Mouse (Mus musculus): ENCODE data around the gene Iffo1. TPM values are rescaled to one million over a fixed set of nuclear protein-coding genes. Genes with fewer than 3 reads are reported as not detected.
"Not testable (repeated sequence)": the region's sequence is repeated elsewhere in the genome, so short reads cannot be mapped to it uniquely, and the experiment has no call there.

Iffo1 gene
- total and polyA plus RNA-seq, 3 experiments: 96.1 to 96.9 TPM; not detected in 1

DNA sequence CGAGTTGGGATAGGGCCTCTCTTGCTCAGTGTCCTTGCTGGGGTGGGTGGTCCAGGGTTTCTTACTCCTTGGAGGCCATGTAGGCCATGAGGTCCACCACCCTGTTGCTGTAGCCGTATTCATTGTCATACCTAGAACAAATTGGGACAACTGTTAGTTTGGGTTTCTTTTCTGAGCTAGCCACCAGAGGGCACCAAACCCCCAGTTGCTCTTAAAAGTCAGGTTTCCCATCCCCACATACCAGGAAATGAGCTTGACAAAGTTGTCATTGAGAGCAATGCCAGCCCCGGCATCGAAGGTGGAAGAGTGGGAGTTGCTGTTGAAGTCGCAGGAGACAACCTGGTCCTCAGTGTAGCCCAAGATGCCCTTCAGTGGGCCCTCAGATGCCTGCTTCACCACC is 16.9 kb downstream of the Iffo1 start:
- Histone ChIP-seq H3K36me3 (ENCODE audit: control insufficient read depth in 1 of 2, insufficient read depth in 2 of 2, low read length in 2 of 2) (peaks cover 0 to 29% of the 10 kb centered on the region in 2 experiments; a peak in 3 of 4 replicates), H3K4me1 (ENCODE audit: control insufficient read depth in 1 of 2, insufficient read depth in 2 of 2, low read length in 2 of 2) (peaks cover 0 to 41% of the 10 kb centered on the region in 2 experiments; a peak in 3 of 4 replicates), H3K79me2 (ENCODE audit: control insufficient read depth, insufficient read depth, low read length, poor library complexity) (peaks cover 32% of the 10 kb centered on the region)
- not testable (repeated sequence) for H3K9me3 ChIP-seq (replicated peaks; ENCODE audit: insufficient read depth, low read length); H3K9ac ChIP-seq (ENCODE audit: control insufficient read depth, low read depth, low read length, poor library complexity, severe bottlenecking); H3K27ac ChIP-seq (ENCODE audit: control insufficient read depth, low read depth, low read length); H3K4me3 ChIP-seq (ENCODE audit: control insufficient read depth in 1 of 2, insufficient read depth in 1 of 2, low read depth in 2 of 2, low read length in 2 of 2); H3K27me3 ChIP-seq (ENCODE audit: control insufficient read depth in 1 of 2, insufficient read depth in 2 of 2, low read length in 2 of 2)
- TF ChIP-seq CTCF (IDR thresholded peaks at IDR 0.05 in 2 of 3, conservative IDR thresholded peaks at IDR 0.05 in 1 of 3; ENCODE audit: control insufficient read depth in 1 of 3, insufficient read depth in 1 of 3, low read depth in 2 of 3, low read length in 3 of 3, poor library complexity in 1 of 3, severe bottlenecking in 1 of 3): peak; percentile 47 to 54 (median 53)
- TF ChIP-seq ETS1 (IDR thresholded peaks at IDR 0.05; ENCODE audit: low read depth, low read length): 0 out of 2 replicates have a peak, but pooled peaks have one; percentile 8
- 0 out of 4 replicates have a peak, but pooled peaks of 1 of the 2 experiments have one; percentile 16 for TF ChIP-seq POLR2A (IDR thresholded peaks at IDR 0.05; ENCODE audit: control insufficient read depth in 1 of 2, insufficient read depth in 1 of 2, low read depth in 1 of 2, low read length in 2 of 2, poor library complexity in 1 of 2)
- TF ChIP-seq RAD21 (IDR thresholded peaks at IDR 0.05; ENCODE audit: low read depth, low read length): peak; percentile 25
- TF ChIP-seq SMC3 (IDR thresholded peaks at IDR 0.05; ENCODE audit: low read depth, low read length): peak; percentile 39
- peak; percentile 87 for DNase-seq (ENCODE audit: low read depth, low spot score)

DNA sequence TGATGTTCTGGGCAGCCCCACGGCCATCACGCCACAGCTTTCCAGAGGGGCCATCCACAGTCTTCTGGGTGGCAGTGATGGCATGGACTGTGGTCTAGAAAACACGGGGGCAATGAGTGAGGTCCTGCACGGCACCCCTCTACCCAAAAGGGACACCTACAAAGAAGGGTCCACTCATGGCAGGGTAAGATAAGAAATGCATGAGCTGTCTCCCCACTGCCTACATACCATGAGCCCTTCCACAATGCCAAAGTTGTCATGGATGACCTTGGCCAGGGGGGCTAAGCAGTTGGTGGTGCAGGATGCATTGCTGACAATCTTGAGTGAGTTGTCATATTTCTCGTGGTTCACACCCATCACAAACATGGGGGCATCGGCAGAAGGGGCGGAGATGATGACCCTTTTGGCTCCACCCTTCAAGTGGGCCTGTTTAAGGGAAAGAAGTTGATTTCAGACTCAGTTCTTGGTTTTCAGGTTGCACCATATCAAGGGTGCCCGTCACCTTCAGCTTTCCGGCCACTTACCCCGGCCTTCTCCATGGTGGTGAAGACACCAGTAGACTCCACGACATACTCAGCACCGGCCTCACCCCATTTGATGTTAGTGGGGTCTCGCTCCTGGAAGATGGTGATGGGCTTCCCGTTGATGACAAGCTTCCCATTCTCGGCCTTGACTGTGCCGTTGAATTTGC is 17.7 kb downstream of the Iffo1 start:
- peaks cover 0 to 36% of the 10 kb centered on the region in 2 experiments; a peak in 3 of 4 replicates for H3K36me3 ChIP-seq (ENCODE audit: control insufficient read depth in 1 of 2, insufficient read depth in 2 of 2, low read length in 2 of 2)
- H3K27ac ChIP-seq (ENCODE audit: control insufficient read depth, low read depth, low read length): peak overlapping the region; percentile 20
- not testable (repeated sequence) for H3K27me3 ChIP-seq (ENCODE audit: control insufficient read depth in 1 of 2, insufficient read depth in 2 of 2, low read length in 2 of 2); H3K9me3 ChIP-seq (replicated peaks; ENCODE audit: insufficient read depth, low read length); H3K9ac ChIP-seq (ENCODE audit: control insufficient read depth, low read depth, low read length, poor library complexity, severe bottlenecking)
- TF ChIP-seq POLR2A (IDR thresholded peaks at IDR 0.05; ENCODE audit: control insufficient read depth in 1 of 2, insufficient read depth in 1 of 2, low read depth in 1 of 2, low read length in 2 of 2, poor library complexity in 1 of 2): peak in 1 of 2 experiments; percentile 57; a peak in 1 of 4 replicates
- peaks cover 26% of the 10 kb centered on the region for H3K79me2 ChIP-seq (ENCODE audit: control insufficient read depth, insufficient read depth, low read length, poor library complexity)
- peak; percentile 47 for DNase-seq (ENCODE audit: low read depth, low spot score)
- H3K4me1 ChIP-seq (ENCODE audit: control insufficient read depth in 1 of 2, insufficient read depth in 2 of 2, low read length in 2 of 2): peaks cover 3 to 46% of the 10 kb centered on the region in 2 experiments
- H3K4me3 ChIP-seq (ENCODE audit: control insufficient read depth in 1 of 2, insufficient read depth in 1 of 2, low read depth in 2 of 2, low read length in 2 of 2): peak overlapping the region in 1 of 2 experiments; percentile 5; a peak in 1 of 4 replicates

DNA sequence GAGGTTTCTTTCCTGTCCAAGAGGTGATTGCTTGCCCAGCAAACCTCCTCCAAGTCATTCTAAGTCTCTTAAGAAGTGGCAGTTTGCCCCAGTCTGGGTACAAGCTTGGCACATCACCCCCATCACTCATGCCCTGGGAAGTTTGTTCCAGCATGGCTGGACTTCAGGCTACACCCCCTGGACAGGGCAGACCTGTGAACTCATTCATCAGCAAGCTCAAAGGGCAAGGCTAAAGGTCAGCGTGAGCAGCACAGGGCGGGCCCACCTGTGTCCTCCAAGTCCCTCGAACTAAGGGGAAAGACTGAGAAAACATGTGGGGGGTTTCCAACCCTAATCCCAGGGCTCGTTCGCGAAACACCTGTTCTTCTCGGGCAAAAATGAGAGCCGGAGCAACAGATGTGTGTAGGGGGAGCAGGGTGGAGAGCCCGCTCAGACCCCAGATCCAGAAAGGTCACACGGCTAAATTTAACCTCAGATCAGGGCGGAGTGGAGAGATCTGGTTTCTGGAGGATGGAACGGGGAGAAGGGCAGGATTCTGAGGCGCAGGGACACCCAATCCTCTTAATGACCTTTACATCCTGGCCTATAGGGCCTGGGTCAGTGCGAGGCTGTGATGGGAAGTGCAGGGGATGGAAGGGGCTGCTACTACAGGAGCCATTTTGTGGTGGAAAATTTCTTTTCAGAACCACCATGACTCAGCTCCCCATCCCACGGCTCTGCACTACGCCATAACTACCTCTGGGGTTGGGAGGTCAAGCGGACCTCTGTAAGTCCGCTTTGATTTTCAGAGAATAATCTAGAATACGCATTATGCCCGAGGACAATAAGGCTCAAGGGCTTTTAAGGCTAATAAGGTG is 19.0 kb downstream of the Iffo1 start:
- peak overlapping the region; percentile 83 for H3K27ac ChIP-seq (ENCODE audit: control insufficient read depth, low read depth, low read length)
- peak; percentile 56 for DNase-seq (ENCODE audit: low read depth, low spot score)
- H3K79me2 ChIP-seq (ENCODE audit: control insufficient read depth, insufficient read depth, low read length, poor library complexity): peaks cover 24% of the 10 kb centered on the region
- no peaks in the 10 kb centered on the region for H3K9me3 ChIP-seq (replicated peaks; ENCODE audit: insufficient read depth, low read length)
- H3K27me3 ChIP-seq (ENCODE audit: control insufficient read depth in 1 of 2, insufficient read depth in 2 of 2, low read length in 2 of 2): no peaks in the 10 kb centered on the region
- peaks cover 3 to 42% of the 10 kb centered on the region in 2 experiments for H3K4me1 ChIP-seq (ENCODE audit: control insufficient read depth in 1 of 2, insufficient read depth in 2 of 2, low read length in 2 of 2)
- H3K36me3 ChIP-seq (ENCODE audit: control insufficient read depth in 1 of 2, insufficient read depth in 2 of 2, low read length in 2 of 2): peaks cover 0 to 36% of the 10 kb centered on the region in 2 experiments; a peak in 3 of 4 replicates
- H3K9ac ChIP-seq (ENCODE audit: control insufficient read depth, low read depth, low read length, poor library complexity, severe bottlenecking): peak overlapping the region; percentile 94
- peak overlapping the region; percentile 64 to 74 for H3K4me3 ChIP-seq (ENCODE audit: control insufficient read depth in 1 of 2, insufficient read depth in 1 of 2, low read depth in 2 of 2, low read length in 2 of 2)
- TF ChIP-seq MAZ (IDR thresholded peaks at IDR 0.05; ENCODE audit: low read depth, low read length) (no peak), TBP (IDR thresholded peaks at IDR 0.05; ENCODE audit: low read depth, low read length) (no peak), ELF1 (IDR thresholded peaks at IDR 0.05; ENCODE audit: low read depth, low read length) (no peak), NELFE (IDR thresholded peaks at IDR 0.05; ENCODE audit: low read depth, low read length) (0 out of 2 replicates have a peak, but pooled peaks have one; percentile 17), HCFC1 (IDR thresholded peaks at IDR 0.05; ENCODE audit: low read depth, low read length) (no peak), RCOR1 (IDR thresholded peaks at IDR 0.05; ENCODE audit: low read depth, low read length) (0 out of 2 replicates have a peak, but pooled peaks have one; percentile 25), USF2 (IDR thresholded peaks at IDR 0.05; ENCODE audit: borderline replicate concordance in 1 of 2, insufficient read depth in 1 of 2, low read depth in 1 of 2, low read length in 2 of 2) (no peak), GATA1 (IDR thresholded peaks at IDR 0.05; ENCODE audit: low read depth, low read length) (no peak), SMC3 (IDR thresholded peaks at IDR 0.05; ENCODE audit: low read depth, low read length) (no peak), MEF2A (IDR thresholded peaks at IDR 0.05; ENCODE audit: extremely low read depth, insufficient replicate concordance, low read depth, low read length, poor library complexity, severe bottlenecking) (no peak), RAD21 (IDR thresholded peaks at IDR 0.05; ENCODE audit: low read depth, low read length) (no peak), TCF12 (IDR thresholded peaks at IDR 0.05; ENCODE audit: low read depth, low read length) (no peak), MXI1 (IDR thresholded peaks at IDR 0.05; ENCODE audit: low read depth, low read length) (no peak; the same call in 1 of the 2 replicates), EP300 (IDR thresholded peaks at IDR 0.05; ENCODE audit: low read depth in 1 of 2, low read length in 2 of 2) (0 out of 4 replicates have a peak, but pooled peaks of 1 of the 2 experiments have one; percentile 23), UBTF (IDR thresholded peaks at IDR 0.05; ENCODE audit: borderline replicate concordance, insufficient read depth, low read depth, low read length) (no peak), MAX (IDR thresholded peaks at IDR 0.05; ENCODE audit: low read length) (0 out of 2 replicates have a peak, but pooled peaks have one; percentile 33), POLR2A (IDR thresholded peaks at IDR 0.05; ENCODE audit: control insufficient read depth in 1 of 2, insufficient read depth in 1 of 2, low read depth in 1 of 2, low read length in 2 of 2, poor library complexity in 1 of 2) (0 out of 4 replicates have a peak, but pooled peaks of 1 of the 2 experiments have one; percentile 16)

Measured in MEL (cell line).